ENCODE assay signal across 26 mouse cellular contexts in the genomic region with DNA sequence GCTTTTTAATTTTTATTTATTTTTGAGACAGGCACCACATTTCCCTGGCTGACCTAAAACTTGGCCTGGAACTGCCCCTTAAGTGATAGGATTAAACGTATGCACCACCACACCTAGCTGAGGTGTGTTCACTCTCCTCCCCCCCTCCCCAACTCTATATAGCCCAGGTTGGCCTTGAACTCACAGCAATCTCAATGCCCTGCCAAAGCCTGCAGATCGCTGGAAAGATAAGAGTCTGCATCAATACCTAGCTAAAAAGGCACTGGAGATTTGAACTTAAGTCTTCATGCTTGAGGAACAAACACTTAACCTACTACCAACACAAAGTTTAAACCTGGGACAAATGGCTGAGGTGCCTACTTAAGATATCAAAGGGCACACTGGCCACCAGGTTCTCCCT.
"Had no signal": no experiment of that assay in that cellular context is flagged by ENCODE, and none has a peak within 500 bp of the region (broad histone marks: within the 10 kb centered on the region; RNA-seq: fewer than 3 reads in every experiment).

No protein-coding gene starts in this region.

- H3K4me3 ChIP-seq: gastrocnemius, adult 2 months; heart, adult 2 months; heart, embryonic 13.5 days; heart, embryonic 15.5 days; intestine, embryonic 15.5 days; layer of hippocampus, adult 2 months; left cerebral cortex, adult 2 months; limb, embryonic 10.5 days; limb, embryonic 12.5 days; liver, embryonic 13.5 days had no signal

- H3K27ac ChIP-seq: heart, adult 2 months; heart, embryonic 13.5 days; heart, embryonic 15.5 days; hindbrain, embryonic 14.5 days; intestine, embryonic 15.5 days; layer of hippocampus, adult 2 months; left cerebral cortex, adult 2 months; limb, embryonic 10.5 days; limb, embryonic 12.5 days; liver, embryonic 13.5 days had no signal

- DNase-seq: gastrocnemius, adult 2 months; gastrocnemius, postnatal 10 days; gastrocnemius, postnatal 25 days; heart, postnatal 14 days; heart, postnatal 4 days; kidney, adult 18-20 months; kidney, adult 8-10 months; kidney, postnatal 10 days; kidney, postnatal 25 days; kidney, postnatal 4 days; liver; liver, embryonic 13.5 days had no signal

- H3K27me3 ChIP-seq: heart, embryonic 13.5 days; heart, embryonic 15.5 days; intestine, embryonic 15.5 days; limb, embryonic 12.5 days had no signal

- H3K4me2 ChIP-seq: heart, embryonic 11.5 days; heart, embryonic 13.5 days; heart, embryonic 15.5 days; hindbrain, embryonic 14.5 days; intestine, embryonic 15.5 days; limb, embryonic 12.5 days; liver, embryonic 11.5 days; liver, embryonic 13.5 days had no signal

- H3K36me3 ChIP-seq: heart, embryonic 13.5 days; heart, embryonic 15.5 days; intestine, embryonic 15.5 days; limb, embryonic 10.5 days; limb, embryonic 12.5 days; liver, embryonic 13.5 days had no signal

- H3K9ac ChIP-seq: heart, embryonic 13.5 days; heart, embryonic 15.5 days; hindbrain, embryonic 14.5 days; intestine, embryonic 15.5 days; limb, embryonic 12.5 days; liver, embryonic 13.5 days had no signal

- H3K9me3 ChIP-seq: heart, embryonic 13.5 days; heart, embryonic 15.5 days; intestine, embryonic 15.5 days; limb, embryonic 10.5 days; liver, embryonic 13.5 days had no signal

- ATAC-seq: hindbrain, embryonic 16.5 days; inflammation-experienced regulatory T-cells, adult 6 months; intestine, embryonic 15.5 days; intestine, postnatal 0 days had no signal
